Mouse (Mus musculus): ENCODE data around the gene Rbm19.

Gene Rbm19

DNA sequence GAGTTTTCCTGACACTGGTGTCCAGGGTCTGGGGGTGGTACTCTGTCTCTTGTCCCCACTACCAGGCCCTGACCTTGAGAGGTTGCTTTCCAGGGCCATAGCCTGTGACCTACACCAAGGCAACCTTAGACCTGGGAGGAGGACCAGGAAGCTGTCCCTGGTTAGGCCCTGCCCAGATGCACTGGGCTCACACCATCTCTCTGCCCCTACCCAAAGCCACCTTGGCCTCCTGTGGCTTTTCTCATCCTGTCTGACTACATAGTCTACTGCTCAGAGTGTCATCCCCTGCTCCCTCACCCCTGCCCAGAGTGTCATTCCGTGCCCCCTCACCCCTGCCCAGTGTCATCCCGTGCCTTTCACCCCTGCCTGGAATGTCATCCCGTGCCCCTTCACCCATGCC is 19.6 kb downstream of the Rbm19 start:
- no peak for DNase-seq

- no peak for DNase-seq
Observed at GRCm38 (mm10) chr5:120136236-120136675, 20.0 kb downstream of the Rbm19 start.

DNA sequence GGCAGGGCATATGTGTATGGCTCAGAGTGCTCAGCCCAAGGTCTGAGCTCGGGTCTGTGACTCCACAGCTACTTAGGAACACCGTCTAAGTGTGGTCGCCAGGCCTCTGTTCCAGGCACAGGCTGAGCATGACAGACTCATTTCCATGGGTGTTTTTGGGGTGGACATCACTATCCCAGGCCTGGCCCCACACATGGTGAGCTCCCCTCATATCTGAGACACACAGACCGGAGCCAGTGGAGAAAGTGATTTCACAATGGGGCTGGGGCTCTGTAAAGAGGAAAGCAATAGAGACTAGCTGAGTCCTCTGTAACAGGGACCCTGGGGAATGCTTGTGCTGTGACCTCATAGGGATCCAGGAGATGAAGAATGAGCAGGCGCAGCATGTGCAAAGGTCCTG is 20.8 kb downstream of the Rbm19 start:
- DNase-seq = no peak

DNA sequence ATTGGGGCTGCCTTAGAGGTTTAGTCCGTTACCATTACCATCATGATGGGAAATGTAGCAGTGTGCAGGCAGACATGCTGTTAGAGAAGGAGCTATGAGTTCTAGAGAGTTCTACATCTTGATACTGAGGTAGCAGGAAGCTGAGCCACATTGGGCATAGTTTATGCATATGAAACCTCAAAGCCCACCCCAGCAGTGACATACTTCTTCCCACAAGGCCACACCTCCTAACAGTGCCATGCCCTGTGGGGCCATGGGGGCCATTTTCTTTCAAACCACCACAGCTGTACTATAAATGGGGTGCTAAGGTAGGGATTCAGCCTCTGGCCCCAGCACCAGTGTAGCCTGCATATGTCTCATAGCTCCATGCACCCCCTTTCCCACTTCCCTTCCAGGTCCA is 21.6 kb downstream of the Rbm19 start:
- DNase-seq = no peak

- no peak for DNase-seq
Observed at GRCm38 (mm10) chr5:120138406-120138805, 22.1 kb downstream of the Rbm19 start.

GRCm38 (mm10) chr5:120139224-120139623 is 23.0 kb downstream of the Rbm19 start:
- no peak for DNase-seq

DNA sequence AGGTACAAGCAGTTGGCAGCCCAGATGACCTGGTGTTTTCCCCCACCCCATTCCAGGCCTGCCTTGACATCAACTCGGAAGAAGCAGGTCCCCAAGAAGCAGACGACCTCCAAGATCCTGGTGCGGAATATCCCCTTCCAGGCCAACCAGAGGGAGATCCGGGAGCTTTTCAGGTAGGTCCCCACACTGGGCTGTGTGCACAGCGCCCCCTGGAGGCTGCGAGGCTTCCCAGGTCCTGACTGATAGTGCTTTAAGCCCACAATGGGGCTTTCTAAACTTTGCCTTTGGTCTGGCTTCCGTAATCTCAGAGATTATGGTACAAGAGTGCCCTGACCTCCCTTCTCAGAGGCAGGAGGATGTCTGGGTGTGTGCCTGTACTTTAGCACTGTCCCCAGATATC is 27.7 kb downstream of the Rbm19 start:
- DNase-seq = no peak

- no peak for DNase-seq
Observed at GRCm38 (mm10) chr5:120145371-120146050, 29.2 kb downstream of the Rbm19 start.

DNA sequence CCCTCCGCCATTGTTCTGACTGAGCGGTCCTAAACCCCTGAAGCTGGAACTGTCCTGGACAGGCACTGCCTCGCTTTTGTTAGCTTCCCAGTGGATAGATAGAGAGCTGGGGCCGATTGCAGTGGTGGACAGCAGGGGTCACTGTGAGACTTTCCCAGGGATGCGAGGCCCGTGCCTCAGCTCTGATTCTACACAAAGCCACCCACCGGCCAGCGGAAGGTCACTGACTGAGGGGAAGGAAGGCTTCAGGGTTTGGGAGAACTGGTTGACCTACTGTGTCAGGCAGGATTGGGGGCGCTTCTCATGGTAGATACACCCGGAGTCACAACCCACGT is 29.8 kb downstream of the Rbm19 start:
- DNase-seq = peak; percentile 67

GRCm38 (mm10) chr5:120146909-120147308 is 30.6 kb downstream of the Rbm19 start:
- DNase-seq = no peak

DNA sequence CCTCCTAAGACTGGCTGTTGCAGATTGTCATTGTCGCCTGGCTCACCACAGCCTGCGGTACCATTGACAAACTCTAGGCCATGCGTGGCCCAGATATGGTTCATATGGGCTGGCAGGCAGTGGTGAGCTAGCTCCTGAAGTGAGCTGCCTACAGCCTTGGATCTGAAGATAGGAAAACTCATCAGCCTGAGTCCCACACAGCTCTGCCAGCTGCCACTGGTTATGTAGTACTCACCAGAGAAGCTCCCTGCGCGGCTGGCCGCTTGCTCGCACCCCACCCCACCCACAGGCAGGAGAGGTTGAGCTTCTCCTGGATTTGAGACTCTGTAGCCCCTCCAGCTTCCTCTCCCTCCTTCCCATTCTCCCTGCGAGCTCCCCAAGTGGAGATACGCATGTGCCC is 32.0 kb downstream of the Rbm19 start:
- DNase-seq = no peak

DNA sequence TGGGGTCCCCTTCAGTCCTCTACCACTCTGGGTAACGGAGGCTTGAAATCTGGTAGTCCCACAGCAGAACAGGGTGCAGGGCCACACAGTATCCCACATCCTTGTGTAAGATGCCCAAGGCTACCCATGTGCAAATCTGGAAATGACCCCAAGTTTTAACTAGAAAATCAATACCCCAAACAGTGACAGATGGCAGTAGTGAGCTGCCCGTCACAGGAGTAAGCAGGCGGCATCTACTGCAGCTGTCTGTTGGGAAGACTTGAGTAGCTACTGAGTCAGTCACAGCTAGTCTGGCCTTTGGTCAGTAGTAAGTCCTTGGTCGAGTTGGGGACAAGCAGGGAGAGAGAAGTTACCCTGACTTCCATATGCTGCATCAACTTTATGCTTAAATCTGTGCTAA is 34.9 kb downstream of the Rbm19 start:
- DNase-seq = no peak

GRCm38 (mm10) chr5:120153140-120153539 is 36.9 kb downstream of the Rbm19 start:
- no peak for DNase-seq

DNA sequence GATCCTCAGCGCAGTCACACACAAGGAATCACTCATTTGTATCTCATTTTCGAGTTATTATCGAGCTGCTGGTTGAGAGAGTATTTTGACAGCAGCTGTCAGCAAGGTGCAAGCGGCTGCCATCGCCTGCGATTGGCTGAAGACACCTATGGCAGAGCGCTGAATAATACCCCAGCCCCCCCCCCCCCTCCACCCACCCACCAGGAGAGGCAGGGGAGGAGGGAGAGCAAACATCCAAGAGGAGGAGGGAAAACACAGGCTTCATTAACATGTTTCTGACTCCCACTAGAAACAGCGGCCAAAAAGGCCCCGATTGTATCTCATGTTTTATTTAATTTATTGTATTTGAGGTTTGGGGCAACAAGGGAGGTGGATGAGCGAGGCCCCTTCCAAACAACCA is 39.4 kb downstream of the Rbm19 start:
- DNase-seq = no peak

- DNase-seq = no peak
Observed at GRCm38 (mm10) chr5:120156166-120156909, 40.1 kb downstream of the Rbm19 start.

DNA sequence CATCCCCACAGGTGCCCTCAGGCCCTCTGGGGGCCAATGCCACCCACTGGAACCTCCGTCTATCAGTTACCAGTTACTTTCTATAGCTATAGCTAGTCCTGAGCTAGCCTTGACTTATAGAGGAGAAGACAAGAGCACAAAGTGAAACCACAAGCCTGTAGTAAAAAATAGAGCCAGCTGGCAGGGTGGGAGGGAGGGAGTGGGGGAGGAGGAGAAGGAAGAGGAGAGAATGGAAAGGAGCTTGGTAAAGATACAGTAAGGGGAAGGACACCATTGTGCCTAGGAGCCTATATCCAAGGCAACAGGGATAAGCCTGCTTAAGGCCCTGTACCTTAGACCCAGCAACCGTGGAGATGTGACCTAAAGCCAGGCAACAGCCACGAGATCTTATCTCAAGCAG is 40.9 kb downstream of the Rbm19 start:
- no peak for DNase-seq

DNA sequence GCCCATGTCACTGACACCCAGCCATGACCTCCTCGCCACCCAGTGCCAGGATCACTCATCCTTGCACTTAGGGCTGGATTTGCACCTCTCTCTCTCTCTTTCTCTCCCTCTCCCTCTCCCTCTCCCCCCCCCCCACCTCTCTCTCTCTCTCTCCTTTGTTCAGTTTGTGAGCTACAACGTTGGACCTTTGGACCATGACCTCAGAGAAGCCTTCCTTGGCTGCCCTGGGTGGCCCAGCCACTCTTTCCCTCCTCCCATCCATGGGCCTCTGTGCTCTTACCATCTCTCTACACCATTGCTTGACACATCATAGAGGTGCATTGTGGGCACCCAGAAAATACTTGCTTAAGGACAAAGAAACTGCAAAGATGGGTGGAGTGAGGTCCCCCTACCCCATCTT is 42.2 kb downstream of the Rbm19 start:
- DNase-seq = no peak

GRCm38 (mm10) chr5:120160923-120161658 is 44.8 kb downstream of the Rbm19 start:
- no peak for DNase-seq

GRCm38 (mm10) chr5:120162689-120163088 is 46.4 kb downstream of the Rbm19 start:
- DNase-seq = no peak

GRCm38 (mm10) chr5:120163428-120163827 is 47.2 kb downstream of the Rbm19 start:
- DNase-seq = no peak

- peak; percentile 81 for DNase-seq
Observed at GRCm38 (mm10) chr5:120164450-120164849, 48.2 kb downstream of the Rbm19 start.

GRCm38 (mm10) chr5:120165061-120165942 is 49.0 kb downstream of the Rbm19 start:
- DNase-seq = no peak

GRCm38 (mm10) chr5:120167787-120168325 is 51.6 kb downstream of the Rbm19 start:
- peak; percentile 85 for DNase-seq

All from cerebellum, adult 11 months (tissue).